Mouse (Mus musculus): Measurements from ENCODE around the gene Atp8b3. TPM values are rescaled to one million over a fixed set of nuclear protein-coding genes. Genes with fewer than 3 reads are reported as not detected.

The Atp8b3 gene
- polyA plus RNA-seq, 1 experiment from 2014 or later: 0.37 TPM

GRCm38 (mm10) chr10:80545590-80545989 is 6.7 kb upstream of the Atp8b3 start:
- no peak overlapping the region for H3K9ac ChIP-seq (ENCODE audit: low read length)
- 91% methylated on average over 8 of the region's 8 CpGs for WGBS
- peaks cover 51% of the 10 kb centered on the region for H3K36me3 ChIP-seq (ENCODE audit: control insufficient read depth, insufficient read depth, low read length)
- no peaks in the 10 kb centered on the region for H3K27me3 ChIP-seq (ENCODE audit: control insufficient read depth, insufficient read depth, low read length)
- DNase-seq (ENCODE audit: low spot score) (no peak), ATAC-seq (ENCODE audit: insufficient number of reproducible peaks, low FRiP score, low TSS enrichment, low read depth) (no peak)
- H3K27ac ChIP-seq (replicated peaks; ENCODE audit: low read depth, low read length): no peak overlapping the region
- H3K4me2 ChIP-seq (ENCODE audit: low read depth, severe bottlenecking): no peak overlapping the region
- H3K4me1 ChIP-seq (ENCODE audit: control insufficient read depth, insufficient read depth, low read length): no peaks in the 10 kb centered on the region
- no peaks in the 10 kb centered on the region for H3K9me3 ChIP-seq (ENCODE audit: control insufficient read depth, low read length)
- no peak overlapping the region for H3K4me3 ChIP-seq (ENCODE audit: low read depth, low read length)

GRCm38 (mm10) chr10:80543873-80544272 is 4.9 kb upstream of the Atp8b3 start:
- Histone ChIP-seq H3K4me2 (ENCODE audit: low read depth, severe bottlenecking) (no peak overlapping the region), H3K9me3 (ENCODE audit: control insufficient read depth, low read length) (no peaks in the 10 kb centered on the region), H3K27me3 (ENCODE audit: control insufficient read depth, insufficient read depth, low read length) (peaks cover under 1% of the 10 kb centered on the region; the same call in 1 of the 2 replicates), H3K4me1 (ENCODE audit: control insufficient read depth, insufficient read depth, low read length) (0 out of 2 replicates have a peak, but pooled peaks cover 2% of the 10 kb centered on the region), H3K9ac (ENCODE audit: low read length) (no peak overlapping the region), H3K36me3 (ENCODE audit: control insufficient read depth, insufficient read depth, low read length) (peaks cover 43% of the 10 kb centered on the region), H3K4me3 (ENCODE audit: low read depth, low read length) (no peak overlapping the region), H3K27ac (replicated peaks; ENCODE audit: low read depth, low read length) (no peak overlapping the region)
- ATAC-seq (ENCODE audit: insufficient number of reproducible peaks, low FRiP score, low TSS enrichment, low read depth) (no peak), DNase-seq (ENCODE audit: low spot score) (no peak)
- 95% methylated on average over 14 of the region's 14 CpGs for WGBS

- Histone ChIP-seq H3K36me3 (ENCODE audit: control insufficient read depth, insufficient read depth, low read length) (peaks cover 19% of the 10 kb centered on the region), H3K9me3 (ENCODE audit: control insufficient read depth, low read length) (no peaks in the 10 kb centered on the region; the same call in 1 of the 2 replicates), H3K4me3 (ENCODE audit: low read depth, low read length) (no peak overlapping the region), H3K27ac (replicated peaks; ENCODE audit: low read depth, low read length) (no peak overlapping the region), H3K9ac (ENCODE audit: low read length) (no peak overlapping the region), H3K4me1 (ENCODE audit: control insufficient read depth, insufficient read depth, low read length) (0 out of 2 replicates have a peak, but pooled peaks cover 6% of the 10 kb centered on the region), H3K27me3 (ENCODE audit: control insufficient read depth, insufficient read depth, low read length) (peaks cover 27% of the 10 kb centered on the region), H3K4me2 (ENCODE audit: low read depth, severe bottlenecking) (no peak overlapping the region)
- DNase-seq (ENCODE audit: low spot score) (no peak), ATAC-seq (ENCODE audit: insufficient number of reproducible peaks, low FRiP score, low TSS enrichment, low read depth) (no peak)
- WGBS: 46% methylated on average over 5 of the region's 5 CpGs
Observed at GRCm38 (mm10) chr10:80539493-80539892, 569 bp upstream of the Atp8b3 start.

- Histone ChIP-seq H3K27ac (replicated peaks; ENCODE audit: low read depth, low read length) (no peak overlapping the region), H3K4me2 (ENCODE audit: low read depth, severe bottlenecking) (no peak overlapping the region), H3K4me1 (ENCODE audit: control insufficient read depth, insufficient read depth, low read length) (0 out of 2 replicates have a peak, but pooled peaks cover 6% of the 10 kb centered on the region), H3K36me3 (ENCODE audit: control insufficient read depth, insufficient read depth, low read length) (peaks cover 13% of the 10 kb centered on the region), H3K27me3 (ENCODE audit: control insufficient read depth, insufficient read depth, low read length) (peaks cover 27% of the 10 kb centered on the region), H3K4me3 (ENCODE audit: low read depth, low read length) (no peak overlapping the region), H3K9ac (ENCODE audit: low read length) (no peak overlapping the region), H3K9me3 (ENCODE audit: control insufficient read depth, low read length) (no peaks in the 10 kb centered on the region; the same call in 1 of the 2 replicates)
- 60% methylated on average over 5 of the region's 5 CpGs for WGBS
- ATAC-seq (ENCODE audit: insufficient number of reproducible peaks, low FRiP score, low TSS enrichment, low read depth) (no peak), DNase-seq (ENCODE audit: low spot score) (no peak)
Observed at GRCm38 (mm10) chr10:80538180-80538579, 744 bp downstream of the Atp8b3 start.

- Histone ChIP-seq H3K36me3 (ENCODE audit: control insufficient read depth, insufficient read depth, low read length) (0 out of 2 replicates have a peak, but pooled peaks cover 2% of the 10 kb centered on the region), H3K9ac (ENCODE audit: low read length) (no peak overlapping the region), H3K27ac (replicated peaks; ENCODE audit: low read depth, low read length) (no peak overlapping the region), H3K4me1 (ENCODE audit: control insufficient read depth, insufficient read depth, low read length) (0 out of 2 replicates have a peak, but pooled peaks cover 6% of the 10 kb centered on the region), H3K9me3 (ENCODE audit: control insufficient read depth, low read length) (no peaks in the 10 kb centered on the region; the same call in 1 of the 2 replicates), H3K4me3 (ENCODE audit: low read depth, low read length) (no peak overlapping the region), H3K27me3 (ENCODE audit: control insufficient read depth, insufficient read depth, low read length) (peaks cover 27% of the 10 kb centered on the region), H3K4me2 (ENCODE audit: low read depth, severe bottlenecking) (no peak overlapping the region)
- DNase-seq (ENCODE audit: low spot score) (no peak), ATAC-seq (ENCODE audit: insufficient number of reproducible peaks, low FRiP score, low TSS enrichment, low read depth) (no peak)
- 7% methylated on average over 13 of the region's 13 CpGs for WGBS
Observed at GRCm38 (mm10) chr10:80535711-80536110, 3.2 kb downstream of the Atp8b3 start.

- no peak overlapping the region for H3K27ac ChIP-seq (replicated peaks; ENCODE audit: low read depth, low read length)
- DNase-seq (ENCODE audit: low spot score) (no peak), ATAC-seq (ENCODE audit: insufficient number of reproducible peaks, low FRiP score, low TSS enrichment, low read depth) (no peak)
- H3K4me1 ChIP-seq (ENCODE audit: control insufficient read depth, insufficient read depth, low read length): 0 out of 2 replicates have a peak, but pooled peaks cover 6% of the 10 kb centered on the region
- H3K4me3 ChIP-seq (ENCODE audit: low read depth, low read length): no peak overlapping the region
- WGBS: 10% methylated on average over 14 of the region's 14 CpGs
- 0 out of 2 replicates have a peak, but pooled peaks cover 2% of the 10 kb centered on the region for H3K36me3 ChIP-seq (ENCODE audit: control insufficient read depth, insufficient read depth, low read length)
- no peak overlapping the region for H3K9ac ChIP-seq (ENCODE audit: low read length)
- peaks cover 27% of the 10 kb centered on the region for H3K27me3 ChIP-seq (ENCODE audit: control insufficient read depth, insufficient read depth, low read length)
- no peaks in the 10 kb centered on the region; the same call in 1 of the 2 replicates for H3K9me3 ChIP-seq (ENCODE audit: control insufficient read depth, low read length)
- no peak overlapping the region; the same call in 1 of the 2 replicates for H3K4me2 ChIP-seq (ENCODE audit: low read depth, severe bottlenecking)
Observed at GRCm38 (mm10) chr10:80535071-80535470, 3.9 kb downstream of the Atp8b3 start.

- ATAC-seq (ENCODE audit: insufficient number of reproducible peaks, low FRiP score, low TSS enrichment, low read depth): no peak
- 11% methylated on average over 7 of the region's 7 CpGs for WGBS
- Histone ChIP-seq H3K27ac (replicated peaks; ENCODE audit: low read depth, low read length) (no peak overlapping the region), H3K36me3 (ENCODE audit: control insufficient read depth, insufficient read depth, low read length) (0 out of 2 replicates have a peak, but pooled peaks cover 2% of the 10 kb centered on the region), H3K4me3 (ENCODE audit: low read depth, low read length) (no peak overlapping the region), H3K4me1 (ENCODE audit: control insufficient read depth, insufficient read depth, low read length) (0 out of 2 replicates have a peak, but pooled peaks cover 3% of the 10 kb centered on the region), H3K9me3 (ENCODE audit: control insufficient read depth, low read length) (no peaks in the 10 kb centered on the region; the same call in 1 of the 2 replicates), H3K9ac (ENCODE audit: low read length) (no peak overlapping the region), H3K4me2 (ENCODE audit: low read depth, severe bottlenecking) (no peak overlapping the region), H3K27me3 (ENCODE audit: control insufficient read depth, insufficient read depth, low read length) (peaks cover 25% of the 10 kb centered on the region)
- no peak for DNase-seq (ENCODE audit: low spot score)
Observed at GRCm38 (mm10) chr10:80533704-80534103, 5.2 kb downstream of the Atp8b3 start.

GRCm38 (mm10) chr10:80532783-80533182 is 6.1 kb downstream of the Atp8b3 start:
- WGBS: 88% methylated on average over 11 of the region's 11 CpGs
- peaks cover 24% of the 10 kb centered on the region for H3K27me3 ChIP-seq (ENCODE audit: control insufficient read depth, insufficient read depth, low read length)

More at GRCm38 (mm10) chr10:80532783-80533182, 6.1 kb downstream of the Atp8b3 start:
- H3K4me1 ChIP-seq (ENCODE audit: control insufficient read depth, insufficient read depth, low read length): 0 out of 2 replicates have a peak, but pooled peaks cover 3% of the 10 kb centered on the region
- no peak for ATAC-seq (ENCODE audit: insufficient number of reproducible peaks, low FRiP score, low TSS enrichment, low read depth)
- H3K9ac ChIP-seq (ENCODE audit: low read length): no peak overlapping the region
- 0 out of 2 replicates have a peak, but pooled peaks cover 2% of the 10 kb centered on the region for H3K36me3 ChIP-seq (ENCODE audit: control insufficient read depth, insufficient read depth, low read length)
- no peaks in the 10 kb centered on the region; the same call in 1 of the 2 replicates for H3K9me3 ChIP-seq (ENCODE audit: control insufficient read depth, low read length)
- H3K27ac ChIP-seq (replicated peaks; ENCODE audit: low read depth, low read length): no peak overlapping the region
- no peak overlapping the region for H3K4me2 ChIP-seq (ENCODE audit: low read depth, severe bottlenecking)
- no peak overlapping the region for H3K4me3 ChIP-seq (ENCODE audit: low read depth, low read length)
- no peak for DNase-seq (ENCODE audit: low spot score)
